Mouse (Mus musculus): ENCODE results near the gene Adra2c.

Adra2c gene

GRCm38 (mm10) chr5:35313231-35313821 is 35.2 kb downstream of the Adra2c start:
- DNase-seq: no peak

GRCm38 (mm10) chr5:35313826-35314586 is 35.9 kb downstream of the Adra2c start:
- no peak for DNase-seq

GRCm38 (mm10) chr5:35314629-35315028 is 36.5 kb downstream of the Adra2c start:
- DNase-seq: no peak

GRCm38 (mm10) chr5:35315204-35315603 is 37.1 kb downstream of the Adra2c start:
- no peak for DNase-seq

GRCm38 (mm10) chr5:35320650-35321049 is 42.5 kb downstream of the Adra2c start:
- DNase-seq: no peak

GRCm38 (mm10) chr5:35330822-35331221 is 52.7 kb downstream of the Adra2c start:
- no peak for DNase-seq

Measured in thymus, postnatal 14 days (tissue).